Mouse (Mus musculus) liver, embryonic 15.5 days (tissue): ENCODE measurements around the gene Brf1. TPM values are rescaled to one million over a fixed set of nuclear protein-coding genes. Genes with fewer than 3 reads are reported as not detected.

ENCODE experiments used
- ATAC-seq: fragments of 200-750 bp; cut with Nextera tagmentation; 2 replicates; pipeline ENCODE4 v1.8.0; 2017; ENCODE audit warnings: moderate number of reproducible peaks, mild to moderate bottlenecking, moderate library complexity; ENCODE audit not compliant: insufficient read depth
- H3K27ac ChIP-seq: fragments of 300-500 bp; sonication (generic); replicated peaks from 2 replicates; pipeline ENCODE4 v1.5.1; 2015; ENCODE audit warnings: mild to moderate bottlenecking, inconsistent platforms
- H3K27me3 ChIP-seq: fragments of 300-500 bp; sonication (generic); 2 replicates; pipeline ENCODE4 v1.6.1; 2015; ENCODE audit warnings: mild to moderate bottlenecking, inconsistent platforms
- H3K36me3 ChIP-seq: fragments of 300-500 bp; sonication (generic); replicated peaks from 2 replicates; pipeline ENCODE4 v1.6.1; 2015; ENCODE audit warnings: moderate library complexity, mild to moderate bottlenecking, inconsistent platforms
- H3K4me1 ChIP-seq: fragments of 300-500 bp; sonication (generic); replicated peaks from 2 replicates; pipeline ENCODE4 v1.6.1; 2015; ENCODE audit warnings: inconsistent platforms
- H3K4me2 ChIP-seq: fragments of 300-500 bp; sonication (generic); 2 replicates; pipeline ENCODE4 v1.6.1; 2015; ENCODE audit warnings: moderate library complexity, mild to moderate bottlenecking, inconsistent platforms
- H3K4me3 ChIP-seq: fragments of 300-500 bp; sonication (generic); replicated peaks from 2 replicates; pipeline ENCODE4 v1.5.1; 2015; ENCODE audit warnings: mild to moderate bottlenecking, inconsistent platforms
- H3K9ac ChIP-seq: fragments of 300-500 bp; sonication (generic); 2 replicates; pipeline ENCODE4 v1.6.1; 2015; ENCODE audit warnings: moderate library complexity, mild to moderate bottlenecking, inconsistent platforms
- H3K9me3 ChIP-seq: fragments of 300-500 bp; sonication (generic); replicated peaks from 2 replicates; pipeline ENCODE4 v1.6.1; 2016; ENCODE audit warnings: inconsistent platforms
- WGBS: fragments of 180-500 bp; shearing (Covaris S2); methylation state at CpG from one replicate; pipeline ENCODE4 v1.1.7; 2015; ENCODE audit warnings: mixed read lengths; ENCODE audit not compliant: insufficient replicate concordance; 5-methylcytosine and 5-hydroxymethylcytosine counted together
- polyA plus RNA-seq: library from polyadenylated mRNA; unstranded; fragments of >200 nt; fragmentation: Nextera tagmentation; extraction: Ambion mirVana; gene quantifications from 2 replicates; pipeline ENCODE4 v1.2.1, GENCODE M21; 2015

The Brf1 gene
- polyA plus RNA-seq, 1 experiment from 2014 or later = 26.3 TPM

- Histone ChIP-seq H3K4me1 (peaks cover 87% of the 10 kb centered on the region), H3K9ac (no peak overlapping the region), H3K27me3 (no peaks in the 10 kb centered on the region), H3K4me3 (no peak overlapping the region), H3K27ac (peak overlapping the region; percentile 89), H3K36me3 (peaks cover 10% of the 10 kb centered on the region), H3K4me2 (no peak overlapping the region; the same call in 1 of the 2 replicates), H3K9me3 (no peaks in the 10 kb centered on the region)
- 79% methylated on average over 11 of the region's 11 CpGs for WGBS
- ATAC-seq = no peak
Measured at GRCm38 (mm10) chr12:113032296-113033250, 32.1 kb upstream of the Brf1 start.

- ATAC-seq = peak; percentile 60
- H3K9ac ChIP-seq = peak overlapping the region; percentile 43; the same call in 1 of the 2 replicates
- 0 out of 2 replicates have a peak overlapping the region, but pooled peaks have one; percentile 12 for H3K4me3 ChIP-seq
- H3K4me1 ChIP-seq = peaks cover 83% of the 10 kb centered on the region
- H3K27me3 ChIP-seq = no peaks in the 10 kb centered on the region
- 40% methylated on average over 6 of the region's 6 CpGs for WGBS
- H3K36me3 ChIP-seq = peaks cover 15% of the 10 kb centered on the region
- no peaks in the 10 kb centered on the region for H3K9me3 ChIP-seq
- H3K27ac ChIP-seq = peak overlapping the region; percentile 89
- peak overlapping the region; percentile 61 for H3K4me2 ChIP-seq
Measured at GRCm38 (mm10) chr12:113031441-113031840, 30.9 kb upstream of the Brf1 start.

- Histone ChIP-seq H3K4me2 (peak overlapping the region; percentile 61), H3K4me3 (peak overlapping the region; percentile 12; the same call in 1 of the 2 replicates), H3K36me3 (peaks cover 17% of the 10 kb centered on the region), H3K9ac (peak overlapping the region; percentile 43; the same call in 1 of the 2 replicates), H3K4me1 (peaks cover 81% of the 10 kb centered on the region), H3K27me3 (no peaks in the 10 kb centered on the region), H3K27ac (peak overlapping the region; percentile 89), H3K9me3 (no peaks in the 10 kb centered on the region)
- ATAC-seq = peak; percentile 93
- 23% methylated on average over 9 of the region's 9 CpGs for WGBS
Measured at GRCm38 (mm10) chr12:113030993-113031392, 30.5 kb upstream of the Brf1 start.

- Histone ChIP-seq H3K27me3 (no peaks in the 10 kb centered on the region), H3K27ac (peak overlapping the region; percentile 89), H3K36me3 (peaks cover 23% of the 10 kb centered on the region), H3K4me2 (no peak overlapping the region), H3K4me3 (no peak overlapping the region), H3K9ac (0 out of 2 replicates have a peak overlapping the region, but pooled peaks have one; percentile 8), H3K9me3 (no peaks in the 10 kb centered on the region), H3K4me1 (peaks cover 73% of the 10 kb centered on the region)
- WGBS = 61% methylated on average over 4 of the region's 4 CpGs
- no peak for ATAC-seq
Measured at GRCm38 (mm10) chr12:113030046-113030445, 29.5 kb upstream of the Brf1 start.

- Histone ChIP-seq H3K4me3 (no peak overlapping the region), H3K9me3 (no peaks in the 10 kb centered on the region), H3K4me2 (no peak overlapping the region), H3K27me3 (no peaks in the 10 kb centered on the region), H3K9ac (no peak overlapping the region; the same call in 1 of the 2 replicates), H3K27ac (0 out of 2 replicates have a peak overlapping the region, but pooled peaks have one; percentile 14), H3K4me1 (peaks cover 62% of the 10 kb centered on the region), H3K36me3 (peaks cover 25% of the 10 kb centered on the region)
- whole genome bisulfite sequencing = 81% methylated on average over 9 of the region's 9 CpGs
- no peak for ATAC-seq
Measured at GRCm38 (mm10) chr12:113028898-113029297, 28.4 kb upstream of the Brf1 start.

GRCm38 (mm10) chr12:113028067-113028466 is 27.6 kb upstream of the Brf1 start:
- Histone ChIP-seq H3K27ac (no peak overlapping the region), H3K36me3 (peaks cover 32% of the 10 kb centered on the region), H3K4me2 (no peak overlapping the region), H3K9me3 (no peaks in the 10 kb centered on the region), H3K9ac (no peak overlapping the region), H3K4me1 (peaks cover 55% of the 10 kb centered on the region), H3K4me3 (no peak overlapping the region), H3K27me3 (no peaks in the 10 kb centered on the region)
- ATAC-seq = no peak
- WGBS = 81% methylated on average over 5 of the region's 5 CpGs

- ATAC-seq = no peak
- H3K4me1 ChIP-seq = peaks cover 53% of the 10 kb centered on the region
- H3K36me3 ChIP-seq = peaks cover 30% of the 10 kb centered on the region
- H3K4me3 ChIP-seq = no peak overlapping the region
- no peak overlapping the region for H3K4me2 ChIP-seq
- WGBS = 80% methylated on average over 2 of the region's 2 CpGs
- H3K9ac ChIP-seq = no peak overlapping the region
- no peaks in the 10 kb centered on the region for H3K27me3 ChIP-seq
- no peaks in the 10 kb centered on the region for H3K9me3 ChIP-seq
- H3K27ac ChIP-seq = no peak overlapping the region
Measured at GRCm38 (mm10) chr12:113027495-113027894, 27.0 kb upstream of the Brf1 start.

- H3K4me1 ChIP-seq = peaks cover 44% of the 10 kb centered on the region
- H3K4me2 ChIP-seq = no peak overlapping the region
- H3K27ac ChIP-seq = no peak overlapping the region
- H3K4me3 ChIP-seq = no peak overlapping the region
- WGBS = 92% methylated on average over 1 of the region's 1 CpGs
- H3K27me3 ChIP-seq = no peaks in the 10 kb centered on the region
- H3K9ac ChIP-seq = no peak overlapping the region
- ATAC-seq = no peak
- peaks cover 35% of the 10 kb centered on the region for H3K36me3 ChIP-seq
- no peaks in the 10 kb centered on the region for H3K9me3 ChIP-seq
Measured at GRCm38 (mm10) chr12:113026557-113026956, 26.1 kb upstream of the Brf1 start.

- Histone ChIP-seq H3K27me3 (no peaks in the 10 kb centered on the region), H3K36me3 (peaks cover 43% of the 10 kb centered on the region), H3K4me2 (no peak overlapping the region), H3K4me1 (peaks cover 23% of the 10 kb centered on the region), H3K9ac (no peak overlapping the region), H3K4me3 (no peak overlapping the region), H3K27ac (no peak overlapping the region), H3K9me3 (no peaks in the 10 kb centered on the region)
- ATAC-seq = no peak
- WGBS = 52% methylated on average over 4 of the region's 4 CpGs
Measured at GRCm38 (mm10) chr12:113023082-113023481, 22.6 kb upstream of the Brf1 start.

GRCm38 (mm10) chr12:113021488-113021887 is 21.0 kb upstream of the Brf1 start:
- H3K4me1 ChIP-seq = peaks cover 31% of the 10 kb centered on the region
- no peaks in the 10 kb centered on the region for H3K27me3 ChIP-seq
- no peak for ATAC-seq
- H3K36me3 ChIP-seq = peaks cover 32% of the 10 kb centered on the region
- H3K27ac ChIP-seq = no peak overlapping the region
- H3K4me2 ChIP-seq = no peak overlapping the region
- H3K9ac ChIP-seq = no peak overlapping the region
- H3K4me3 ChIP-seq = no peak overlapping the region
- H3K9me3 ChIP-seq = no peaks in the 10 kb centered on the region

- no peak overlapping the region for H3K9ac ChIP-seq
- no peak for ATAC-seq
- no peaks in the 10 kb centered on the region for H3K27me3 ChIP-seq
- H3K9me3 ChIP-seq = no peaks in the 10 kb centered on the region
- 72% methylated on average over 4 of the region's 4 CpGs for WGBS
- peaks cover 21% of the 10 kb centered on the region for H3K36me3 ChIP-seq
- H3K4me2 ChIP-seq = no peak overlapping the region
- H3K4me1 ChIP-seq = peaks cover 51% of the 10 kb centered on the region
- no peak overlapping the region for H3K4me3 ChIP-seq
- no peak overlapping the region for H3K27ac ChIP-seq
Measured at GRCm38 (mm10) chr12:113018763-113019162, 18.3 kb upstream of the Brf1 start.
